Mouse (Mus musculus) embryonic facial prominence, embryonic 11.5 days (tissue): ENCODE results near the gene Slc17a7. TPM values are rescaled to one million over a fixed set of nuclear protein-coding genes. Genes with fewer than 3 reads are reported as not detected.
"Not testable (repeated sequence)": the region's sequence is repeated elsewhere in the genome, so short reads cannot be mapped to it uniquely, and the experiment has no call there.

Experiments
- ATAC-seq: fragments of 200-750 bp; cut with Nextera tagmentation; replicated peaks from 2 replicates; pipeline ENCODE4 v1.8.0; 2017; ENCODE audit warnings: low read depth; ENCODE audit not compliant: insufficient number of reproducible peaks, low FRiP score, low TSS enrichment
- DNase-seq: peaks from one replicate; pipeline ENCODE4 v3.0.0-alpha.2; 2015; ENCODE audit warnings: low spot score
- H3K27ac ChIP-seq: fragments of 300-500 bp; sonication (generic); replicated peaks from 2 replicates; pipeline ENCODE4 v1.5.1; 2014; ENCODE audit warnings: mild to moderate bottlenecking, low read depth, low read length, control low read depth
- H3K27me3 ChIP-seq: fragments of 300-500 bp; sonication (generic); 2 replicates; pipeline ENCODE4 v1.6.1; 2014; ENCODE audit warnings: mild to moderate bottlenecking, low read length, moderate library complexity, mixed read lengths; ENCODE audit not compliant: control insufficient read depth, insufficient read depth
- H3K36me3 ChIP-seq: fragments of 300-500 bp; sonication (generic); replicated peaks from 2 replicates; pipeline ENCODE4 v1.6.1; 2014; ENCODE audit warnings: low read depth, mild to moderate bottlenecking, low read length, moderate library complexity, mixed read lengths; ENCODE audit not compliant: control insufficient read depth, insufficient read depth
- H3K4me1 ChIP-seq: fragments of 300-500 bp; sonication (generic); 2 replicates; pipeline ENCODE4 v1.6.1; 2014; ENCODE audit warnings: low read length, mixed read lengths; ENCODE audit not compliant: control insufficient read depth, insufficient read depth
- H3K4me2 ChIP-seq: fragments of 300-500 bp; sonication (generic); 2 replicates; pipeline ENCODE4 v1.6.1; 2014; ENCODE audit warnings: low read depth, mild to moderate bottlenecking, control low read depth, low read length, moderate library complexity
- H3K4me3 ChIP-seq: fragments of 300-500 bp; sonication (generic); 2 replicates; pipeline ENCODE4 v1.5.1; 2014; ENCODE audit warnings: low read depth, low read length, control low read depth
- H3K9ac ChIP-seq: fragments of 300-500 bp; sonication (generic); replicated peaks from 2 replicates; pipeline ENCODE4 v1.6.1; 2014; ENCODE audit warnings: mild to moderate bottlenecking, control low read depth, low read length
- H3K9me3 ChIP-seq: fragments of 300-500 bp; sonication (generic); replicated peaks from 2 replicates; pipeline ENCODE4 v1.6.1; 2016; ENCODE audit warnings: mild to moderate bottlenecking, low read length, inconsistent platforms, mixed read lengths; ENCODE audit not compliant: control insufficient read depth
- WGBS: fragments of 180-500 bp; shearing (Covaris S2); extraction: QIAGEN DNeasy Blood & Tissue Kit; methylation state at CpG from one replicate; pipeline ENCODE4 v1.1.7; 2014; 5-methylcytosine and 5-hydroxymethylcytosine counted together
- polyA plus RNA-seq: library from polyadenylated mRNA; unstranded; fragments of >200 nt; fragmentation: Nextera tagmentation; extraction: Ambion mirVana; gene quantifications from 2 replicates; pipeline ENCODE4 v1.2.1, GENCODE M21; 2014

Slc17a7 gene
- polyA plus RNA-seq, 1 experiment from 2014 or later: 1.1 TPM

DNA sequence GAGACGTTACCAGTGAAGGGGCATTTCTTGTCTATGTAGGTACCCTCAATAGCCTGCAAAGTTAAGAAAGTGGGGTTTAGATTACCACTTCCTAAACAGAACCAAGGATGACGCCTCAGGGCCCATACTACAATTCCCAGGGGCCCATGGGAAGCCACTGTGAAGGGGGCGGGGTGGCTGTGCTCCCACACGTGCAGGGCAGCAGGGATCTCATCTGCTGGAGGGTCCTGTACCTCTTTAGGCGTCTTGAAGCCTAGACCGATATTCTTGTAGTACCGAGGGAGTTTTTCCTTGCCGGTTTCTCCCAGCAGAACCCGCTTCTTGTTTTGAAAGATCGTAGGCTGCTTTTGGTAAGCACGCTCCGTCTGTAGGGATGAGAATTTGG is 40.6 kb upstream of the Slc17a7 start:
- DNase-seq (peak; percentile 42), ATAC-seq (no peak)
- 22% methylated on average over 12 of the region's 12 CpGs for WGBS
- no peaks in the 10 kb centered on the region for H3K27me3 ChIP-seq
- no peak overlapping the region for H3K27ac ChIP-seq
- peak overlapping the region; percentile 89 for H3K9ac ChIP-seq
- peaks cover 27% of the 10 kb centered on the region for H3K36me3 ChIP-seq
- peak overlapping the region; percentile 65 for H3K4me3 ChIP-seq
- peak overlapping the region; percentile 63 for H3K4me2 ChIP-seq
- H3K4me1 ChIP-seq: peaks cover 3% of the 10 kb centered on the region
- no peaks in the 10 kb centered on the region for H3K9me3 ChIP-seq

GRCm38 (mm10) chr7:45124224-45125143 is 39.3 kb upstream of the Slc17a7 start, which contains the start of gene Rps11:
Rps11 (minus strand) TSS chr7:45124439.
- no peaks in the 10 kb centered on the region for H3K27me3 ChIP-seq
- H3K27ac ChIP-seq: peak within 1 kb of the TSS; percentile 77
- DNase-seq (peak; percentile 100), ATAC-seq (peak; percentile 82)
- peak within 1 kb of the TSS; percentile 89 for H3K9ac ChIP-seq
- H3K4me2 ChIP-seq: peak within 1 kb of the TSS; percentile 63
- H3K4me3 ChIP-seq: peak within 1 kb of the TSS; percentile 65
- no peaks in the 10 kb centered on the region for H3K9me3 ChIP-seq
- under 1% methylated on average over 59 of the region's 59 CpGs for WGBS
- H3K4me1 ChIP-seq: peaks cover 3% of the 10 kb centered on the region
- peaks cover 27% of the 10 kb centered on the region for H3K36me3 ChIP-seq

- H3K4me3 ChIP-seq: no peak overlapping the region
- WGBS: 24% methylated on average over 7 of the region's 7 CpGs
- H3K4me2 ChIP-seq: peak overlapping the region; percentile 21; the same call in 1 of the 2 replicates
- H3K9ac ChIP-seq: no peak overlapping the region
- peaks cover 24% of the 10 kb centered on the region for H3K36me3 ChIP-seq
- H3K27me3 ChIP-seq: no peaks in the 10 kb centered on the region
- H3K27ac ChIP-seq: peak overlapping the region; percentile 77; the same call in 1 of the 2 replicates
- ATAC-seq (no peak), DNase-seq (peak; percentile 73)
- H3K4me1 ChIP-seq: peaks cover 3% of the 10 kb centered on the region
- no peaks in the 10 kb centered on the region for H3K9me3 ChIP-seq
These were observed 38.6 kb upstream of the Slc17a7 start for GRCm38 (mm10) chr7:45125144-45125600.

DNA sequence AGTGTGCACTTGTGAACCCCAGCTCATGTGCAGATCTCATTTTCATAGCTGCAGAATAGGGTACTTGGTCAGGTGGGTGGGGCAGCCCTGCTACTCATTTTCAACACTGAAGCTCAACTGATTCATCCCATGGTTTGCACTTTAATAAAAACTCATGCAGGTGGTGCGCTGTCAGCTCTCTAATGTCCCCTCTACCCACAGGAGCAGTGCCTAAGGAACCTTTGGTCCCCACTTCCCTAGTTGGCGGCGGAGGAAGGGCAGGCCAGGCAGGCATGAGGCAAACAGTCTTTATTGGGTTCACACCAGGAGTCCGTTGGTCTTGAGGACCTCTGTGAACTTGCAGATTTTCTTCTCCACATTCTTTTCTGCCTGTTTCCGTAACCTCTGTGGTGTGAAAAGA is 38.1 kb upstream of the Slc17a7 start:
- WGBS: 64% methylated on average over 5 of the region's 5 CpGs
- not testable (repeated sequence) for DNase-seq, H3K9me3 ChIP-seq, H3K4me2 ChIP-seq, H3K27ac ChIP-seq, H3K4me3 ChIP-seq, H3K4me1 ChIP-seq, ATAC-seq, H3K27me3 ChIP-seq, H3K9ac ChIP-seq
- H3K36me3 ChIP-seq: peaks cover 24% of the 10 kb centered on the region

GRCm38 (mm10) chr7:45126147-45126843 is 37.5 kb upstream of the Slc17a7 start:
- H3K4me3 ChIP-seq: peak overlapping the region; percentile 96; the same call in 1 of the 2 replicates
- peaks cover 3% of the 10 kb centered on the region for H3K4me1 ChIP-seq
- no peaks in the 10 kb centered on the region for H3K27me3 ChIP-seq
- WGBS: 74% methylated on average over 17 of the region's 17 CpGs
- no peaks in the 10 kb centered on the region for H3K9me3 ChIP-seq
- peak overlapping the region; percentile 88 for H3K4me2 ChIP-seq
- H3K27ac ChIP-seq: peak overlapping the region; percentile 91; the same call in 1 of the 2 replicates
- no peak for ATAC-seq
- peaks cover 18% of the 10 kb centered on the region for H3K36me3 ChIP-seq
- H3K9ac ChIP-seq: peak overlapping the region; percentile 100
- DNase-seq: no peak

- Histone ChIP-seq H3K27me3 (no peaks in the 10 kb centered on the region), H3K4me2 (peak overlapping the region; percentile 88), H3K36me3 (peaks cover 12% of the 10 kb centered on the region), H3K9ac (peak overlapping the region; percentile 100), H3K4me3 (peak overlapping the region; percentile 96), H3K4me1 (peaks cover under 1% of the 10 kb centered on the region), H3K9me3 (no peaks in the 10 kb centered on the region), H3K27ac (peak overlapping the region; percentile 91)
- peak; percentile 35 for DNase-seq
- 40% methylated on average over 21 of the region's 21 CpGs for WGBS
- no peak for ATAC-seq
These were observed 36.7 kb upstream of the Slc17a7 start for GRCm38 (mm10) chr7:45126844-45127699.

DNA sequence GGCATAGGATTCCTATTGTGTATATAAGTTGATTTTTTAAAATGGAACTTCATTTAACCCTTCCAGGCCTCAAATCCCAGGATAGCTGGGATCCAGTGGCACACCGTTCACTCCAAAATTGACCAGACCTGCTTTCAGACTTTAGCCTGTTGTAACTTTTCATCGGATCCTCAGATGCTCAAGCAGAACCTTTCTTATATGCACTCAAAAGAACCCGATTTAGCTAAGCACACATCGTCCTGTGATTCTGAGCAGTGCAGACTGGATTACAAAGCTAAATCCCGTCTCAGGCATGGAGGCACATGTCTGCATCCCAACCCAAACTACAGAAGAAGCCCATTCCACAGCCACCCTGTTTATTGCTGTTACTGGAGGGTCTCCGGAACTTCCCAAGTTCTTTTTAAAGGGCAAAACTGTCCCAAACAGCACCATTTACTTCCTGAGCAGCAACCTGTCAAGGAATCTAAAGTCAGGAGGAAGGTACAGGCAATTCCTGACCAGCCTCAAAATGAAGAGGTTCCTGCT is 36.0 kb upstream of the Slc17a7 start:
- no peak for DNase-seq
- 1% methylated on average over 6 of the region's 6 CpGs for WGBS
- Histone ChIP-seq H3K4me1 (no peaks in the 10 kb centered on the region; the same call in 1 of the 2 replicates), H3K27ac (peak overlapping the region; percentile 91), H3K9ac (peak overlapping the region; percentile 100), H3K4me2 (peak overlapping the region; percentile 88), H3K4me3 (peak overlapping the region; percentile 96), H3K27me3 (no peaks in the 10 kb centered on the region), H3K36me3 (peaks cover 7% of the 10 kb centered on the region), H3K9me3 (no peaks in the 10 kb centered on the region)
- no peak for ATAC-seq
